Mouse (Mus musculus): ENCODE results near the gene Tuba4a.

DNA sequence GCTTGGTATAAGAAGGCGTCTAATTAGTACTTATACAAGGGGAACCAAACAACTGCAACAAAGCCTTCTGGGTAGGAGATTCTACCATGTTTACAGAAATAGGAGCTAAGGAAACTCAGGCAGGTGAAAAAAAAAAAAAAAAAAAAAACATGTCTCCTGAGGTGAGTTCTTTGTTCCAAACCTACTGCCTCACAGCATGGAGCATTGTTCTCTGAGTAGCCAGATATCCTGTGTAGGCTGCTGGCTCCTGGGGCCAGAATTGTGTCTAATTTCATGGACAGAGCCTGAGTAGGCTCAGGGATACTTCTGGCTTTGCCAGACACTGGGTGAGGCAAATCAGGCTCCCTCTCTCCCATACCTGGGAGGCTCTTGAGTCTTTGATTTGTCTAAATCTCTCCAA lies 8.0 kb upstream of the Tuba4a start:
- TF ChIP-seq GATA1 (IDR thresholded peaks at IDR 0.05; ENCODE audit: borderline replicate concordance, low read length), result no peak
- TF ChIP-seq FLI1 (IDR thresholded peaks at IDR 0.05; ENCODE audit: low read length), result no peak
